Mouse (Mus musculus) hindbrain, embryonic 11.5 days (tissue): ENCODE results near the gene Asap3. TPM values are rescaled to one million over a fixed set of nuclear protein-coding genes. Genes with fewer than 3 reads are reported as not detected.

ENCODE experiments used
- ATAC-seq: fragments of 200-750 bp; cut with Nextera tagmentation; 2 replicates; pipeline ENCODE4 v1.8.0; 2017; ENCODE audit warnings: mild to moderate bottlenecking, moderate TSS enrichment, moderate library complexity; ENCODE audit not compliant: low FRiP score
- DNase-seq: peaks from one replicate; pipeline ENCODE4 v3.0.0-alpha.2; 2015; ENCODE audit warnings: low spot score
- H3K27ac ChIP-seq: fragments of 300-500 bp; sonication (generic); 2 replicates; pipeline ENCODE4 v1.5.1; 2014; ENCODE audit warnings: mild to moderate bottlenecking, low read depth, low read length
- H3K27me3 ChIP-seq: fragments of 300-500 bp; sonication (generic); 2 replicates; pipeline ENCODE4 v1.6.1; 2014; ENCODE audit warnings: mild to moderate bottlenecking, low read length, moderate library complexity, mixed read lengths; ENCODE audit not compliant: control insufficient read depth, insufficient read depth
- H3K36me3 ChIP-seq: fragments of 300-500 bp; sonication (generic); 2 replicates; pipeline ENCODE4 v1.6.1; 2014; ENCODE audit warnings: mild to moderate bottlenecking, low read length, moderate library complexity, mixed read lengths; ENCODE audit not compliant: control insufficient read depth, insufficient read depth
- H3K4me1 ChIP-seq: fragments of 300-500 bp; sonication (generic); replicated peaks from 2 replicates; pipeline ENCODE4 v1.6.1; 2014; ENCODE audit warnings: low read length, mixed read lengths; ENCODE audit not compliant: control insufficient read depth, insufficient read depth
- H3K4me2 ChIP-seq: fragments of 300-500 bp; sonication (generic); replicated peaks from 2 replicates; pipeline ENCODE4 v1.6.1; 2014; ENCODE audit warnings: mild to moderate bottlenecking, low read depth, low read length
- H3K4me3 ChIP-seq: fragments of 300-500 bp; sonication (generic); 2 replicates; pipeline ENCODE4 v1.5.1; 2014; ENCODE audit warnings: low read depth, low read length
- H3K9ac ChIP-seq: fragments of 300-500 bp; sonication (generic); 2 replicates; pipeline ENCODE4 v1.6.1; 2014; ENCODE audit warnings: low read depth, low read length
- H3K9me3 ChIP-seq: fragments of 300-500 bp; sonication (generic); 2 replicates; pipeline ENCODE4 v1.6.1; 2016; ENCODE audit warnings: low read length; ENCODE audit not compliant: control insufficient read depth
- WGBS: fragments of 180-500 bp; shearing (Covaris S2); extraction: QIAGEN DNeasy Blood & Tissue Kit; methylation state at CpG from one replicate; pipeline ENCODE4 v1.1.7; 2014; 5-methylcytosine and 5-hydroxymethylcytosine counted together
- polyA plus RNA-seq: library from polyadenylated mRNA; unstranded; fragments of >200 nt; fragmentation: Nextera tagmentation; extraction: Ambion mirVana; gene quantifications from 2 replicates; pipeline ENCODE4 v1.2.1, GENCODE M21; 2014

Asap3 gene
- polyA plus RNA-seq, 1 experiment from 2014 or later = 2.5 TPM

GRCm38 (mm10) chr4:136284455-136284854 lies 78.3 kb downstream of the Asap3 start, which contains the start of gene Zfp46:
Zfp46 (plus strand) TSS chr4:136284683.
- Histone ChIP-seq H3K4me3 (peak within 1 kb of the TSS; percentile 44), H3K9ac (peak within 1 kb of the TSS; percentile 68), H3K36me3 (0 out of 2 replicates have a peak, but pooled peaks cover 5% of the 10 kb centered on the region), H3K4me2 (peak within 1 kb of the TSS; percentile 67), H3K27ac (peak within 1 kb of the TSS; percentile 86), H3K9me3 (no peaks in the 10 kb centered on the region), H3K4me1 (peaks cover 10% of the 10 kb centered on the region; the same call in 1 of the 2 replicates), H3K27me3 (peaks cover 6% of the 10 kb centered on the region)
- ATAC-seq (no peak), DNase-seq (no peak)
- WGBS = 49% methylated on average over 5 of the region's 5 CpGs

- peak overlapping the region; percentile 86 for H3K27ac ChIP-seq
- 48% methylated on average over 6 of the region's 6 CpGs for WGBS
- no peaks in the 10 kb centered on the region for H3K9me3 ChIP-seq
- peaks cover 12% of the 10 kb centered on the region for H3K4me1 ChIP-seq
- H3K9ac ChIP-seq = peak overlapping the region; percentile 68
- peak overlapping the region; percentile 44 for H3K4me3 ChIP-seq
- DNase-seq (no peak), ATAC-seq (no peak; the same call in 1 of the 2 replicates)
- H3K4me2 ChIP-seq = peak overlapping the region; percentile 67
- H3K27me3 ChIP-seq = peaks cover 10% of the 10 kb centered on the region
- 0 out of 2 replicates have a peak, but pooled peaks cover 6% of the 10 kb centered on the region for H3K36me3 ChIP-seq
Measured at GRCm38 (mm10) chr4:136284891-136285290, 78.7 kb downstream of the Asap3 start.

- Histone ChIP-seq H3K36me3 (peaks cover 9% of the 10 kb centered on the region; the same call in 1 of the 2 replicates), H3K4me1 (peaks cover 17% of the 10 kb centered on the region), H3K27ac (peak overlapping the region; percentile 86), H3K27me3 (peaks cover 15% of the 10 kb centered on the region), H3K4me2 (peak overlapping the region; percentile 67), H3K9ac (peak overlapping the region; percentile 68), H3K4me3 (peak overlapping the region; percentile 44), H3K9me3 (no peaks in the 10 kb centered on the region)
- under 1% methylated on average over 25 of the region's 25 CpGs for WGBS
- ATAC-seq (peak; percentile 95), DNase-seq (peak; percentile 93)
Measured at GRCm38 (mm10) chr4:136285348-136285810, 79.2 kb downstream of the Asap3 start.

- Histone ChIP-seq H3K36me3 (peaks cover 10% of the 10 kb centered on the region; the same call in 1 of the 2 replicates), H3K4me1 (peaks cover 21% of the 10 kb centered on the region), H3K4me3 (peak overlapping the region; percentile 44), H3K27ac (peak overlapping the region; percentile 86), H3K27me3 (peaks cover 18% of the 10 kb centered on the region), H3K4me2 (peak overlapping the region; percentile 67), H3K9me3 (no peaks in the 10 kb centered on the region), H3K9ac (peak overlapping the region; percentile 69)
- ATAC-seq = peak; percentile 92
- DNase-seq = peak; percentile 95
- WGBS = under 1% methylated on average over 29 of the region's 29 CpGs
Measured at GRCm38 (mm10) chr4:136285811-136286371, 79.7 kb downstream of the Asap3 start.

GRCm38 (mm10) chr4:136289918-136290780 lies 84.0 kb downstream of the Asap3 start:
- DNase-seq = peak; percentile 54
- 21% methylated on average over 66 of the region's 66 CpGs for WGBS
- H3K27me3 ChIP-seq = peaks cover 18% of the 10 kb centered on the region
- peaks cover 13% of the 10 kb centered on the region; the same call in 1 of the 2 replicates for H3K4me1 ChIP-seq
- peak overlapping the region; percentile 16 for H3K4me2 ChIP-seq
- no peak for ATAC-seq
- no peaks in the 10 kb centered on the region for H3K9me3 ChIP-seq
- H3K27ac ChIP-seq = no peak overlapping the region
- no peak overlapping the region; the same call in 1 of the 2 replicates for H3K9ac ChIP-seq
- H3K36me3 ChIP-seq = peaks cover 13% of the 10 kb centered on the region; the same call in 1 of the 2 replicates
- peak overlapping the region; percentile 15; the same call in 1 of the 2 replicates for H3K4me3 ChIP-seq

- WGBS = 33% methylated on average over 39 of the region's 39 CpGs
- Histone ChIP-seq H3K9me3 (no peaks in the 10 kb centered on the region), H3K9ac (peak overlapping the region; percentile 17; the same call in 1 of the 2 replicates), H3K27ac (no peak overlapping the region), H3K4me1 (peaks cover 13% of the 10 kb centered on the region; the same call in 1 of the 2 replicates), H3K27me3 (peaks cover 18% of the 10 kb centered on the region), H3K4me2 (peak overlapping the region; percentile 16), H3K36me3 (peaks cover 13% of the 10 kb centered on the region; the same call in 1 of the 2 replicates), H3K4me3 (peak overlapping the region; percentile 15; the same call in 1 of the 2 replicates)
- peak; percentile 15 for DNase-seq
- no peak for ATAC-seq
Measured at GRCm38 (mm10) chr4:136290781-136291595, 84.8 kb downstream of the Asap3 start.

- no peaks in the 10 kb centered on the region for H3K9me3 ChIP-seq
- H3K4me2 ChIP-seq = no peak overlapping the region
- 89% methylated on average over 6 of the region's 6 CpGs for WGBS
- peaks cover 13% of the 10 kb centered on the region; the same call in 1 of the 2 replicates for H3K4me1 ChIP-seq
- no peak overlapping the region for H3K4me3 ChIP-seq
- ATAC-seq (no peak), DNase-seq (no peak)
- H3K27ac ChIP-seq = no peak overlapping the region
- H3K9ac ChIP-seq = no peak overlapping the region
- H3K36me3 ChIP-seq = peaks cover 13% of the 10 kb centered on the region; the same call in 1 of the 2 replicates
- H3K27me3 ChIP-seq = peaks cover 18% of the 10 kb centered on the region
Measured at GRCm38 (mm10) chr4:136291692-136292091, 85.5 kb downstream of the Asap3 start.
